Mouse (Mus musculus) brain, embryonic 14.5 days (tissue): ENCODE data around the gene Fhl1.

Source experiments
- CTCF ChIP-seq: fragments of 200-500 bp; IDR thresholded peaks from 2 replicates; pipeline ENCODE4 v1.5.1; 2012; ENCODE audit warnings: inconsistent platforms, mild to moderate bottlenecking, moderate library complexity, borderline replicate concordance; ENCODE audit not compliant: insufficient read depth, insufficient read length; ENCODE audit errors: extremely low read depth
- POLR2A ChIP-seq: fragments of 200-500 bp; IDR thresholded peaks from 2 replicates; pipeline ENCODE4 v1.6.1; 2012; ENCODE audit warnings: mild to moderate bottlenecking, inconsistent platforms, borderline replicate concordance; ENCODE audit not compliant: poor library complexity, insufficient read depth, insufficient read length, severe bottlenecking; ENCODE audit errors: extremely low read depth

DNA sequence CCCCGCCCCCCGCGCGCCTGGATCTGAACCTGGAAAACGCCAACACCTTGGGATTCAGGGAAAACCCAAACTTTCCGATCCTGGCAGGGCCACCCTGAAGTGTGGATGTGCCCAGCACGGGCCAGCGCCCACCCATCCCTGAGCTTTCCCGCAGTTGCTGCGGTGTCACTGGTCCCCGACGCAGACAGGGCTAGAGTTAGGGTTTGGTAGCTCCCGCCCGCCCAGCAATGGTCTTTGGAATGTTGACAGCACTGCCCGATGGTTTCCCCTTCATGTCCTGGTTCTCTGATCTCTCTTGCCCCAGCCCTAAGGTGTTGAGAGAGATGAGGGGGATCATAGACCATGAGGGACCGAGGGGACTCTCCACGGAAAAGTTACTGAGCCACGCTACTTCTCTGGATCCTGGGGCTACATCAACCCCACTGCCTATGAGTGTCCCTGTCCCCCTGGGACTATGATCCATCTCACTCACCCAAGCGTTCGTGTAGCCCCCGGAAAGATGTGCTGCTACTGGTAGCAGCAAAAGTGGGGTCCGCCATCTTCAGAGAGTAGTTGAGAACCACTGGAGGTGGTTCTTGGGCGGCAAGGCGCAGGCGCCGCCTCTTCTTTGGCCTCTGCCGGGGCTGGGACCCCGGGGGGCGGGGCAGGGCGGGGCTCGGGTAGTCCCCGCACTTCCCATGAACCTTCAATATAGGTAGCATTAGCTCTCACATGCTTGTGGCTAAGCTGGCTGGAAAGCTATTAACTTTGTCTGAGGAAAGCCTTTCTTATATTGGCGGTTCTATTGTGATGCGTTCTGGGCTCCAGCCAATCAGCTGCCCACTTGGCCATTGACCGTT is 90.4 kb downstream of the Fhl1 start, which contains the start of gene Map7d3:
- no peak for TF ChIP-seq POLR2A
- no peak for TF ChIP-seq CTCF
